Mouse (Mus musculus): ENCODE data around the gene Drd4. TPM values are rescaled to one million over a fixed set of nuclear protein-coding genes. Genes with fewer than 3 reads are reported as not detected.

Gene Drd4
- polyA plus RNA-seq (2012; rRNA removed), result 22.0 and 22.8 TPM in 2 replicates

DNA sequence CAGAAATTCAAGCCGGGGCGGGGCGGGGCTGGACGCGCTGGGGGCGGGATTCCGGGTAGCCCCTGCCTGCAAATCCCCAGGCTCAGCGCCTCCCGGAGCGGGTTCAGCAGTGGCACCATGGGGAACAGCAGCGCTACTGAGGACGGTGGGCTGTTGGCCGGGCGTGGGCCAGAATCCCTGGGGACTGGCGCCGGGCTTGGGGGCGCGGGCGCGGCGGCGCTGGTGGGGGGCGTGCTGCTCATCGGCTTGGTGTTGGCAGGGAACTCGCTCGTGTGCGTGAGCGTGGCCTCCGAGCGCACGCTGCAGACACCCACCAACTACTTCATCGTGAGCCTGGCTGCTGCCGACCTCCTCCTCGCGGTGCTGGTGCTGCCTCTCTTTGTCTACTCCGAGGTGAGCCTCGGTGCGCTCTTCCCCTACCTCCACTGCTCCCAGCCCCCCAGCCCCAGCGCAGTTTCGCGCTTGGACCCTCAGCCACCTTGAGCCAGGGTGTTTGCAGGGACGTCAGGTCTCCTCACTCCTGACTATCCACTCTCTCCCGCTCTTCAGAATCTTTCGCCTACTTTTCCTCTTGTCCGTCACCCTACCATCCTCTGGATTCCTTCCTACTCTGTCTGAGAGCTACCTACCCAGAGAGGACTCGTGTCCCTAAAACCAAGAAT lies at the start of gene Drd4:
Gene Drd4, plus strand, starts transcription at position 86 of the 662 bp plus-strand sequence.

DNA sequence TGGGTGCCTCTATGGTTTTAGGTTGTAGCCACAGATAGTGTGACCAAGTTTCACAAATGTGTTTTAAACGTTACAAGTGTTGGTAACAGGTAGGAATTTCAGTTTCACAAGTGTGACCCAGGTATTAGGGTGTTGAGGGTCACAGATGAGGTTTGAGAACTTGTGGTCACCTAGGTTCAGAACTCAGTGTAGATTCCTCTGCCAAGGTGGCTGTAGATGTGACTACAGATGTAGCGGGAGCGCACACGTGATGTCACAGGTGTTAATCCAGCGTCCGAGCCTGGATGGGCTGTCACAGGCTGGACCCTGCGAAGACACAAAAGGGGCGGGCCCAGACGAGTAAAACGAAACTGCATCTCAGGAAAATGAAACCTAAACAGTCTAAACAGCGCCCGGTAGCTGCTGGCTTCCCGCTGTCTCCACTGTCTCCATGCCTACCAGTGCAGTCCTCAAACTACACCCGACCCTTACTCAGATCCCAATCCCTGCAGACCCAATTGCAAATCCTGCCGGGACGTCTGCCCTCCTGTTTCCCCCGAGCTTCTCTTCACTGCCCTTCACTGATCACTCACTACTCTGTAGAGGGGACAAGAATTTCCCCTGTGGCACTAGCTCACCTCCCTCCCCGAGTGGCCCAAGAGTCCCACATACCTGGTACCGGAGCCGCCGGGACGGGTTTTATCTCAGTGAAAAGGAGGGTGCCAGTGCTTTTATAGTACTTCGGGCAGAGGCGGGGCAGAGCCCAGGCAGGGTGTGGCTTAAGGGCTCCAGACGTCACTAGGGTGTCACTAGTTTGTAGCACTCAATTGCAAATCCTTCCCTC lies 25.9 kb upstream of the Drd4 start, which contains the start of gene Irf7:
Gene Irf7, minus strand, starts transcription at position 743 of the 823 bp plus-strand sequence.

DNA sequence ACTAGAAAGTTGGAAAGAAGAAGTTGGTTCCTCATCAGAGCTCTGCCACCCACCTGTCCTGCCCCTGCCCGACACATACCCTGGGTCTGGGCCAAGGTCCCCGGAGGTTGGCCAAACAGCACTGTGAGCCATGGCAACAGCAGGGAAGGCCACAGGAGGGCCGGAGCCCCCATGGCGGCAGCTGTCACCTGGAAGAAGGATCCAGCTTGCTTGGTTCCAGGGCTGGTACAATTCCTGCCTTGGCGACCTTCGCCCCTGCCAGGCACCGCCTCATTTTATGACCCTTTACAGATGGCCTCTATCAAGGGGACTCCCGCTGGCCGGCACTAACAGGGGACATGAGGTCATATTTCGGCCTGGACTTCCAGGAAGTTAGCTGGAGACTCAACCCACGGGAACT lies 15.3 kb upstream of the Drd4 start, which contains the start of gene Cdhr5:
Gene Cdhr5, minus strand, starts transcription at position 241 of the 400 bp plus-strand sequence.

DNA sequence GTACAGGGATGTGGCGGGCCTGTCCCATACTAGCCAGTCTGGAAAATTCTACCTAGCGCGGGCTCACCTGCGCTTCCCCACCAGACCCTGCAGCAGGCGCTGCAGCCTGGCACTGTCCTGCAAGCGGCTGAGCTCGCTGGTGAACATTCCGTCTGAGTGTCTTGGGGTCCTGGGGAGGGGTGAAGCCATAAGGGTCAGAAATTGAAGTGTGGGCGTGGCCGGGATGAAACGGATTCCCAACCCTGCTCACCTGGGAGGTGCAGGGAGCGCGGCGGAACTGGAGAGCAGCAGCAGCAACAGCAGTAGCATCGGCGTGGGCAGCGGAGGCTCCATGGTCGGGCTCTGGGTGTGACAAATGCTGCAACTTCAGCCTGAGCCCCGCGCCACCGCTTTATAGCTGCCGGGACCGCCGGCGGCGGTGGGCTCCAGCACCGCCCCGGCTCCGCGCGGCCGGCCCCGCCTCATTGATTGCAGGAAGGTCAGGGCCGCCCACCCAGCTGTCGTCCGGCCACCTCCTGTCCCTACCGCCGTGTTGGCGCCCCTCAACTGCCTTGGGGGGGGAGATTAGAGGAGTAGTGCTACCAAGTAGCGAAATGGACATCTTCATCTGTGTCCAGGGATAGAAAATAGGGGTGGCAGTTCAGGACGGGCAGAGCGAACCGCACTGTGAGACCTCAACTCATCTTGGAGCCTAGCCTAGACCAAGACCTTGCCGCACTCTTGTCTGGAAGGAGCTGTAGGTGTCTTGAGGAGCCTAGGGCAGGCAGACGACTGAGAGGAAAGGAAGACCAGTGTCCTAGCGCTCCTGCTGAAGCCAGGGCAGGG lies 12.8 kb upstream of the Drd4 start, which contains the start of gene Sct:
Gene Sct, minus strand, starts transcription at position 368 of the 825 bp plus-strand sequence.

DNA sequence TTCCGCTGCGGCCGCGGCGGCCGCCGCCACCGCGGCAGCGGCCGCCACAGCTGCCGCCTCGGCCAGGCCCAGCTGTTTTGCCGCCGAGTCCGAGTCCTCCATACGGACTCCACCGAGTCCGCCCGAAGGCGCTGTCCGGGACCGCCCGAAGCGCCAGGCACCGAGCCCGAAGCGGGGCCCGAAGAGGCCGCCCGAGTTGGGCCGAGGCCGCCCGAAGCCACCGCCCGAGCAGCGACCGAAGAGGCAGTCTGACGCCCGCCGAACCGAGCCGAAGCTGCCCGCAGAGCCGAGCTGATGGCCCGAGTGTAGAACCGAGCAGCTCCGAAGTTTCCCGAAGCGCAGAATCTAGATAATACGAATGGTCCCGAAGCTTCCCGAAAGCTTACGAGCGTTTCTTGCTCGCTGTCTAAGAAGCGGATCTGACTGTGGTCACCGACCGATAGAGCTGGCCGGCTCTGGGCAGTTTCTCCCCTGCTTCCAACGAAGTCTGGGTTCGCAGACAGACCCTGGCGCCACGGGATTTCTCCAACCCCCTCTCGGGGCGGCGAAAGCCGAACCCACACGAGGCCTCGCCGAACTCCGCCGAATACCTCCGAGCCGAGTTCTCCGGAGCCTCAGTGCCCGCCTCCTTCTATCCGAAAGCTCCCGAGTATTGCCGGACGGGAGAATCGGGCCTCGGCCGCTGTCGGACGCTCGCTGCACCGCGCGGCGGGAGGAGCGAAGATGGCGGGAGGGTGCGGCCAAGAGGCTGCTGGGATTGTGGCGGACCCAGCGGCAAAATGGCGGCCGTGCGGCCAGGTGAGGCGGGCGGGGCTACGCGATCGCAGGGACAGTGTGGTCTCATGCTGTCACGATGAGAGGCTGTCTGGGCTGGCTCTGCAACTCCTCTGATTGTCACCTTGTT lies 35.9 kb downstream of the Drd4 start, which contains the start of the genes Deaf1 and Tmem80:
Gene Deaf1, minus strand, starts transcription at position 222 of the 904 bp plus-strand sequence.
Gene Tmem80, plus strand, starts transcription at position 271 of the 904 bp plus-strand sequence.

DNA sequence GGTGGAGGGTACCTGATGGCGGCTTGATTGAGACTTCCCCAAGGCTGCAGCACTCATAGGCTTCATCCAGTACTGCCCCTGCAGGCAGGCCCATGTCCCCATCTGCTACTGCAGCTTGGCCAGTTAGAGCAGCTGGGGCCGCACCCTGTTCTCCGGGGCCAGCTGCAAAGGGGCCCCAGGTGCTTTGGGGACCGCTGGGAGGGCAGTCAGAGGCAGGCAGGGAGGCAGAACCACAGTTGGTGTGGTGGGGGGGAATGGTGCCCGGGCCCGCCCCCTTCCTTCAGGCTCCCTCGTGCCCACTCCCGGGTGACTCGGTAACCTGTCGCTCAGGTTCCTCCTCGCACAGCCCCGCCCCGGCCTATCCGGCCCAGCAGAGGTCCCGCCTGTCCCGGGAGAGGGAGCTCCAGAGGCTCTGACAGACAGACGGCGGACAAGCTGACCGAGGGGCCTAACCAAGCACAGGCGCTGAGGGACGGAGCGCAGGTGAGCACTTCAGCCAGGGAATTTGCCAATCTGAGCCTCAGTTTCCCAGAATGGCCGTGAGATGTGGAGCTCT lies 46.8 kb downstream of the Drd4 start, which contains the start of gene Eps8l2:
Gene Eps8l2, plus strand, starts transcription at position 305 of the 556 bp plus-strand sequence.

Other genes starting within 250 kb of the Drd4 start
- gene B4galnt4, start 230.9 kb upstream of the Drd4 start, polyA plus RNA-seq (2012; rRNA removed), result 3.2 and 3.5 TPM in 2 replicates
- 13.5 and 14.9 TPM in 2 replicates for gene Pkp3, start 213.8 kb upstream of the Drd4 start, polyA plus RNA-seq (2012; rRNA removed)
- gene Sigirr, start 191.4 kb upstream of the Drd4 start, polyA plus RNA-seq (2012; rRNA removed), result 11.4 and 12.8 TPM in 2 replicates
- gene Ano9, start 174.2 kb upstream of the Drd4 start, polyA plus RNA-seq (2012; rRNA removed), result 2.1 and 2.7 TPM in 2 replicates
- gene Ptdss2, start 169.6 kb upstream of the Drd4 start, polyA plus RNA-seq (2012; rRNA removed), result 62.9 and 65.4 TPM in 2 replicates
- 248 and 267 TPM in 2 replicates for gene Rnh1, start 119.1 kb upstream of the Drd4 start, polyA plus RNA-seq (2012; rRNA removed)
- 87.5 and 94.7 TPM in 2 replicates for gene Hras, start 98.0 kb upstream of the Drd4 start, polyA plus RNA-seq (2012; rRNA removed)
- gene Lrrc56, start 97.8 kb upstream of the Drd4 start, polyA plus RNA-seq (2012; rRNA removed), result 13.4 and 23.5 TPM in 2 replicates
- gene Lmntd2, start 77.9 kb upstream of the Drd4 start, polyA plus RNA-seq (2012; rRNA removed), result 3.1 and 4.9 TPM in 2 replicates
- gene Rassf7, start 76.1 kb upstream of the Drd4 start, polyA plus RNA-seq (2012; rRNA removed), result 46.2 and 50.8 TPM in 2 replicates
- 22.2 and 24.8 TPM in 2 replicates for gene Phrf1, start 63.2 kb upstream of the Drd4 start, polyA plus RNA-seq (2012; rRNA removed)
- 57.8 and 77.3 TPM in 2 replicates for gene Irf7, start 25.5 kb upstream of the Drd4 start, polyA plus RNA-seq (2012; rRNA removed)
- 1.2 and 1.6 TPM in 2 replicates for gene Cdhr5, start 15.2 kb upstream of the Drd4 start, polyA plus RNA-seq (2012; rRNA removed)
- 15.3 and 19.9 TPM in 2 replicates for gene Sct, start 12.9 kb upstream of the Drd4 start, polyA plus RNA-seq (2012; rRNA removed)
- 26.5 and 30.5 TPM in 2 replicates for gene Deaf1, start 35.7 kb downstream of the Drd4 start, polyA plus RNA-seq (2012; rRNA removed)
- gene Tmem80, start 35.7 kb downstream of the Drd4 start, polyA plus RNA-seq (2012; rRNA removed), result 39.0 and 45.8 TPM in 2 replicates
- 20.8 and 24.1 TPM in 2 replicates for gene Eps8l2, start 46.9 kb downstream of the Drd4 start, polyA plus RNA-seq (2012; rRNA removed)
- 165 and 186 TPM in 2 replicates for gene Taldo1, start 100.2 kb downstream of the Drd4 start, polyA plus RNA-seq (2012; rRNA removed)
- 109 and 117 TPM in 2 replicates for gene Gatd1, start 122.1 kb downstream of the Drd4 start, polyA plus RNA-seq (2012; rRNA removed)
- gene Cend1, start 137.5 kb downstream of the Drd4 start, polyA plus RNA-seq (2012; rRNA removed), result 0.26 and 0.55 TPM in 2 replicates
- 105 and 114 TPM in 2 replicates for gene Slc25a22, start 145.9 kb downstream of the Drd4 start, polyA plus RNA-seq (2012; rRNA removed)
- gene Pidd1, start 152.0 kb downstream of the Drd4 start, polyA plus RNA-seq (2012; rRNA removed), result 18.9 and 28.4 TPM in 2 replicates
- 775 and 918 TPM in 2 replicates for gene Rplp2, start 155.4 kb downstream of the Drd4 start, polyA plus RNA-seq (2012; rRNA removed)
- 237 and 253 TPM in 2 replicates for gene Pnpla2, start 163.2 kb downstream of the Drd4 start, polyA plus RNA-seq (2012; rRNA removed)
- gene Cracr2b, start 169.1 kb downstream of the Drd4 start, polyA plus RNA-seq (2012; rRNA removed), result 69.1 and 83.9 TPM in 2 replicates
- 818 and 883 TPM in 2 replicates for gene Cd151, start 175.4 kb downstream of the Drd4 start, polyA plus RNA-seq (2012; rRNA removed)
- gene Polr2l, start 183.1 kb downstream of the Drd4 start, polyA plus RNA-seq (2012; rRNA removed), result 90.7 and 143 TPM in 2 replicates
- gene Tspan4, start 183.2 kb downstream of the Drd4 start, polyA plus RNA-seq (2012; rRNA removed), result 331 and 388 TPM in 2 replicates
- 43.5 and 47.7 TPM in 2 replicates for gene Chid1, start 247.9 kb downstream of the Drd4 start, polyA plus RNA-seq (2012; rRNA removed)

Measured in ovary, adult 2 months (tissue).